Mouse (Mus musculus) small intestine, adult 2 months (tissue): ENCODE data around the gene Gm10392.

Source experiments
- CTCF ChIP-seq: fragments of 200-500 bp; IDR thresholded peaks from 2 replicates; pipeline ENCODE4 v1.5.1; 2012; ENCODE audit warnings: low read depth, mild to moderate bottlenecking, control low read depth, inconsistent platforms, low read length, moderate library complexity, mixed read lengths; ENCODE audit not compliant: insufficient replicate concordance, insufficient read length; ENCODE audit errors: extremely low read depth
- POLR2A ChIP-seq: fragments of 200-500 bp; IDR thresholded peaks from 2 replicates; pipeline ENCODE4 v1.6.1; 2012; ENCODE audit warnings: low read depth, mild to moderate bottlenecking, control low read depth, inconsistent platforms, low read length, moderate library complexity

DNA sequence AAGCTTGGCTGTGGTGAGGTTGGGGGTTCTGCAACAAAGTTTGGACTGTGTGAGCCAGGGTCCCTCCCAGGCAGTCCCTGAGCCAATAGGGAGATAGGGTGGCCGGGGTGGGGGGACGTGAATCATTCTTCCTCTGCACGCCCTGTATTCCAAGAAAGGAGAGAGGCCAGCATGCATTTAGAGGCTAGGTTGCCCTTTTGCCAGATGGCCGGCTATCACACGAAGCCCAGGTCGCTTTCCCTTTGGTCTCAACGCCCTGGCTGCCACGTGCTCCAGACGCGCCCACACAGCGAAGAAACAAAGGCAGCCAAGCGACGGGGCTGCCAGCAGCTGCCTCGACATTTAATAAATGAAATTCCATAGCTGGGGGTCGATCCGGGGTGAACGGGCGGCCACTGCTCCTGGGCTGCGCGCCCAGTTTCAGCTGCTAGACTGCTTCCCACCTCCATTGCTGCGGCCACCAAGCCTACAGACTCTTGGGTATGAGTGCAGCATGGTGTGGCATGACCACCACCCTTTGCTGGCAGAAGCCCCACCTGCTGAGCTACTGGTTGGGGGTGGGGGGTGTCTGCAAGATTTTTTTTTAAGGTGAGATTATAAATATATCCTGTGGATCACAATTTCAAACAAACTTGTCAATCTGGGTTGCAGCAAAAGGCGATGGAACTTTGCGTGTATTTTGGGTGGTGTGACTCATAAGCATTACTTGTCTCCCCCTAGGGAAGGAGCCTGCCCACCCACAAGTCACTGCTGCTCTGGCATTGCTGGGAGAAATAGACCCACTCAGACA, 27.3 kb downstream of the Gm10392 start:
- TF ChIP-seq CTCF (no peak), POLR2A (no peak)
